Mouse (Mus musculus): ENCODE results near the gene Olfr1418. TPM values are rescaled to one million over a fixed set of nuclear protein-coding genes. Genes with fewer than 3 reads are reported as not detected.
A peak's percentile ranks its signal among the peaks of the same experiment; 100 is the strongest.

Gene Olfr1418
- total and polyA plus RNA-seq, 2 experiments = not detected

GRCm38 (mm10) chr19:11810003-11810758 is 50.7 kb downstream of the Olfr1418 start:
- WGBS = 72% methylated on average over 5 of the region's 5 CpGs

GRCm38 (mm10) chr19:11808452-11808851 is 52.4 kb downstream of the Olfr1418 start:
- Histone ChIP-seq H3K27ac (replicated peaks; ENCODE audit: insufficient read depth, low read depth, low read length) (0 out of 2 replicates have a peak overlapping the region, but pooled peaks have one; percentile 44), H3K27me3 (ENCODE audit: control insufficient read depth, insufficient read depth, low read length) (no peaks in the 10 kb centered on the region), H3K79me2 (ENCODE audit: control insufficient read depth, insufficient read depth, low read length) (no peaks in the 10 kb centered on the region), H3K9ac (ENCODE audit: low read depth, low read length) (no peak overlapping the region), H3K4me3 (ENCODE audit: insufficient read depth, low read depth, low read length) (no peak overlapping the region), H3K4me1 (ENCODE audit: control insufficient read depth, insufficient read depth, low read length) (no peaks in the 10 kb centered on the region; the same call in 1 of the 2 replicates), H3K36me3 (ENCODE audit: control insufficient read depth, insufficient read depth, low read length) (no peaks in the 10 kb centered on the region)
- peak; percentile 15 for DNase-seq (ENCODE audit: extremely low read depth, low read depth, low spot score)
- WGBS = 85% methylated on average over 2 of the region's 2 CpGs
- TF ChIP-seq CTCF (IDR thresholded peaks at IDR 0.05; ENCODE audit: low read depth, low read length) (no peak), POLR2A (IDR thresholded peaks at IDR 0.05; ENCODE audit: extremely low read depth, insufficient read depth, low read length) (no peak)

More at GRCm38 (mm10) chr19:11810003-11810758, 50.7 kb downstream of the Olfr1418 start:
- TF ChIP-seq POLR2A (IDR thresholded peaks at IDR 0.05; ENCODE audit: extremely low read depth, insufficient read depth, low read length) (no peak), CTCF (IDR thresholded peaks at IDR 0.05; ENCODE audit: low read depth, low read length) (no peak)
- no peaks in the 10 kb centered on the region for H3K27me3 ChIP-seq (ENCODE audit: control insufficient read depth, insufficient read depth, low read length)
- H3K4me1 ChIP-seq (ENCODE audit: control insufficient read depth, insufficient read depth, low read length) = no peaks in the 10 kb centered on the region
- H3K4me3 ChIP-seq (ENCODE audit: insufficient read depth, low read depth, low read length) = no peak overlapping the region
- H3K79me2 ChIP-seq (ENCODE audit: control insufficient read depth, insufficient read depth, low read length) = no peaks in the 10 kb centered on the region
- DNase-seq (ENCODE audit: extremely low read depth, low read depth, low spot score) = no peak
- no peak overlapping the region for H3K27ac ChIP-seq (replicated peaks; ENCODE audit: insufficient read depth, low read depth, low read length)
- H3K36me3 ChIP-seq (ENCODE audit: control insufficient read depth, insufficient read depth, low read length) = no peaks in the 10 kb centered on the region
- H3K9ac ChIP-seq (ENCODE audit: low read depth, low read length) = no peak overlapping the region

GRCm38 (mm10) chr19:11807822-11808221 is 53.0 kb downstream of the Olfr1418 start:
- TF ChIP-seq CTCF (IDR thresholded peaks at IDR 0.05; ENCODE audit: low read depth, low read length) (no peak), POLR2A (IDR thresholded peaks at IDR 0.05; ENCODE audit: extremely low read depth, insufficient read depth, low read length) (no peak)
- H3K27me3 ChIP-seq (ENCODE audit: control insufficient read depth, insufficient read depth, low read length) = no peaks in the 10 kb centered on the region
- no peak for DNase-seq (ENCODE audit: extremely low read depth, low read depth, low spot score)
- H3K4me1 ChIP-seq (ENCODE audit: control insufficient read depth, insufficient read depth, low read length) = no peaks in the 10 kb centered on the region; the same call in 1 of the 2 replicates
- no peak overlapping the region for H3K9ac ChIP-seq (ENCODE audit: low read depth, low read length)
- no peak overlapping the region for H3K4me3 ChIP-seq (ENCODE audit: insufficient read depth, low read depth, low read length)
- no peaks in the 10 kb centered on the region for H3K36me3 ChIP-seq (ENCODE audit: control insufficient read depth, insufficient read depth, low read length)
- H3K27ac ChIP-seq (replicated peaks; ENCODE audit: insufficient read depth, low read depth, low read length) = 0 out of 2 replicates have a peak overlapping the region, but pooled peaks have one; percentile 44
- H3K79me2 ChIP-seq (ENCODE audit: control insufficient read depth, insufficient read depth, low read length) = no peaks in the 10 kb centered on the region
- WGBS = 69% methylated on average over 6 of the region's 6 CpGs

GRCm38 (mm10) chr19:11807251-11807650 is 53.6 kb downstream of the Olfr1418 start:
- WGBS = 49% methylated on average over 2 of the region's 2 CpGs
- no peak overlapping the region for H3K9ac ChIP-seq (ENCODE audit: low read depth, low read length)
- no peaks in the 10 kb centered on the region; the same call in 1 of the 2 replicates for H3K4me1 ChIP-seq (ENCODE audit: control insufficient read depth, insufficient read depth, low read length)
- no peak overlapping the region for H3K4me3 ChIP-seq (ENCODE audit: insufficient read depth, low read depth, low read length)
- H3K27me3 ChIP-seq (ENCODE audit: control insufficient read depth, insufficient read depth, low read length) = no peaks in the 10 kb centered on the region
- no peak for DNase-seq (ENCODE audit: extremely low read depth, low read depth, low spot score)
- H3K79me2 ChIP-seq (ENCODE audit: control insufficient read depth, insufficient read depth, low read length) = no peaks in the 10 kb centered on the region
- H3K36me3 ChIP-seq (ENCODE audit: control insufficient read depth, insufficient read depth, low read length) = no peaks in the 10 kb centered on the region; the same call in 1 of the 2 replicates
- H3K27ac ChIP-seq (replicated peaks; ENCODE audit: insufficient read depth, low read depth, low read length) = no peak overlapping the region
- TF ChIP-seq POLR2A (IDR thresholded peaks at IDR 0.05; ENCODE audit: extremely low read depth, insufficient read depth, low read length) = no peak
- no peak for TF ChIP-seq CTCF (IDR thresholded peaks at IDR 0.05; ENCODE audit: low read depth, low read length)

- H3K9ac ChIP-seq (ENCODE audit: low read depth, low read length) = no peak overlapping the region
- H3K4me3 ChIP-seq (ENCODE audit: insufficient read depth, low read depth, low read length) = no peak overlapping the region
- DNase-seq (ENCODE audit: extremely low read depth, low read depth, low spot score) = peak; percentile 53
- H3K36me3 ChIP-seq (ENCODE audit: control insufficient read depth, insufficient read depth, low read length) = no peaks in the 10 kb centered on the region; the same call in 1 of the 2 replicates
- no peaks in the 10 kb centered on the region for H3K27me3 ChIP-seq (ENCODE audit: control insufficient read depth, insufficient read depth, low read length)
- TF ChIP-seq POLR2A (IDR thresholded peaks at IDR 0.05; ENCODE audit: extremely low read depth, insufficient read depth, low read length) (no peak), CTCF (IDR thresholded peaks at IDR 0.05; ENCODE audit: low read depth, low read length) (no peak)
- WGBS = 69% methylated on average over 1 of the region's 1 CpGs
- no peak overlapping the region; the same call in 1 of the 2 replicates for H3K27ac ChIP-seq (replicated peaks; ENCODE audit: insufficient read depth, low read depth, low read length)
- H3K4me1 ChIP-seq (ENCODE audit: control insufficient read depth, insufficient read depth, low read length) = no peaks in the 10 kb centered on the region; the same call in 1 of the 2 replicates
- no peaks in the 10 kb centered on the region for H3K79me2 ChIP-seq (ENCODE audit: control insufficient read depth, insufficient read depth, low read length)
These were observed 56.4 kb downstream of the Olfr1418 start for GRCm38 (mm10) chr19:11804423-11804822.

Other genes with a start within 250 kb of the Olfr1418 start
- gene Ms4a2, start 237.3 kb downstream of the Olfr1418 start, total RNA-seq (2014; rRNA removed) = not detected in 2 replicates
- gene Ms4a2, start 237.3 kb downstream of the Olfr1418 start, polyA plus RNA-seq (2012; rRNA removed) = not detected in 2 replicates
- not detected in 2 replicates for gene Ms4a3, start 220.2 kb downstream of the Olfr1418 start, total RNA-seq (2014; rRNA removed)
- not detected in 2 replicates for gene Ms4a3, start 220.2 kb downstream of the Olfr1418 start, polyA plus RNA-seq (2012; rRNA removed)
- gene Oosp2, start 200.5 kb downstream of the Olfr1418 start, total RNA-seq (2014; rRNA removed) = not detected in 2 replicates
- not detected in 2 replicates for gene Oosp2, start 200.5 kb downstream of the Olfr1418 start, polyA plus RNA-seq (2012; rRNA removed)
- not detected in 2 replicates for gene Oosp1, start 169.9 kb downstream of the Olfr1418 start, total RNA-seq (2014; rRNA removed)
- gene Oosp1, start 169.9 kb downstream of the Olfr1418 start, polyA plus RNA-seq (2012; rRNA removed) = not detected in 2 replicates
- gene Oosp3, start 164.0 kb downstream of the Olfr1418 start, total RNA-seq (2014; rRNA removed) = not detected in 2 replicates
- not detected in 2 replicates for gene Oosp3, start 164.0 kb downstream of the Olfr1418 start, polyA plus RNA-seq (2012; rRNA removed)
- gene Gif, start 113.5 kb downstream of the Olfr1418 start, total RNA-seq (2014; rRNA removed) = not detected in 2 replicates
- not detected in 2 replicates for gene Gif, start 113.5 kb downstream of the Olfr1418 start, polyA plus RNA-seq (2012; rRNA removed)
- gene Mrpl16, start 90.7 kb downstream of the Olfr1418 start, total RNA-seq (2014; rRNA removed) = 28.4 and 28.8 TPM in 2 replicates
- 20.6 and 24.5 TPM in 2 replicates for gene Mrpl16, start 90.7 kb downstream of the Olfr1418 start, polyA plus RNA-seq (2012; rRNA removed)
- gene Stx3, start 41.7 kb downstream of the Olfr1418 start, total RNA-seq (2014; rRNA removed) = 1.5 and 2.0 TPM in 2 replicates
- gene Stx3, start 41.7 kb downstream of the Olfr1418 start, polyA plus RNA-seq (2012; rRNA removed) = 0.24 and 0.46 TPM in 2 replicates
- gene Olfr1417, start 21.8 kb downstream of the Olfr1418 start, total RNA-seq (2014; rRNA removed) = not detected in 2 replicates
- not detected in 2 replicates for gene Olfr1417, start 21.8 kb downstream of the Olfr1418 start, polyA plus RNA-seq (2012; rRNA removed)
- gene Olfr1419, start 14.0 kb upstream of the Olfr1418 start, total RNA-seq (2014; rRNA removed) = not detected in 2 replicates
- not detected in 2 replicates for gene Olfr1419, start 14.0 kb upstream of the Olfr1418 start, polyA plus RNA-seq (2012; rRNA removed)
- not detected in 2 replicates for gene Olfr1420, start 25.5 kb upstream of the Olfr1418 start, total RNA-seq (2014; rRNA removed)
- not detected in 2 replicates for gene Olfr1420, start 25.5 kb upstream of the Olfr1418 start, polyA plus RNA-seq (2012; rRNA removed)
- gene Patl1, start 51.3 kb upstream of the Olfr1418 start, total RNA-seq (2014; rRNA removed) = 2.8 and 4.4 TPM in 2 replicates
- 7.9 and 8.1 TPM in 2 replicates for gene Patl1, start 51.3 kb upstream of the Olfr1418 start, polyA plus RNA-seq (2012; rRNA removed)
- gene Osbp, start 104.9 kb upstream of the Olfr1418 start, total RNA-seq (2014; rRNA removed) = 22.8 and 27.9 TPM in 2 replicates
- gene Osbp, start 104.9 kb upstream of the Olfr1418 start, polyA plus RNA-seq (2012; rRNA removed) = 13.4 and 14.1 TPM in 2 replicates
- not detected in 2 replicates for gene Olfr1423, start 180.3 kb upstream of the Olfr1418 start, total RNA-seq (2014; rRNA removed)
- gene Olfr1423, start 180.3 kb upstream of the Olfr1418 start, polyA plus RNA-seq (2012; rRNA removed) = not detected in 2 replicates
- not detected in 2 replicates for gene Olfr1424, start 201.6 kb upstream of the Olfr1418 start, total RNA-seq (2014; rRNA removed)
- not detected in 2 replicates for gene Olfr1424, start 201.6 kb upstream of the Olfr1418 start, polyA plus RNA-seq (2012; rRNA removed)
- gene Olfr1425, start 216.7 kb upstream of the Olfr1418 start, total RNA-seq (2014; rRNA removed) = not detected in 2 replicates
- not detected in 2 replicates for gene Olfr1425, start 216.7 kb upstream of the Olfr1418 start, polyA plus RNA-seq (2012; rRNA removed)
- not detected in 2 replicates for gene Olfr1426, start 230.9 kb upstream of the Olfr1418 start, total RNA-seq (2014; rRNA removed)
- gene Olfr1426, start 230.9 kb upstream of the Olfr1418 start, polyA plus RNA-seq (2012; rRNA removed) = not detected in 2 replicates
- not detected in 2 replicates for gene Olfr1427, start 242.3 kb upstream of the Olfr1418 start, total RNA-seq (2014; rRNA removed)
- gene Olfr1427, start 242.3 kb upstream of the Olfr1418 start, polyA plus RNA-seq (2012; rRNA removed) = not detected in 2 replicates